Mouse (Mus musculus): ENCODE measurements around the gene Myl6. TPM values are rescaled to one million over a fixed set of nuclear protein-coding genes. Genes with fewer than 3 reads are reported as not detected.

Myl6 gene
- polyA plus RNA-seq, 1 experiment, result 2,234 TPM

- TF ChIP-seq MAX (IDR thresholded peaks at IDR 0.05; ENCODE audit: low read depth), result no peak
- TF ChIP-seq REST (IDR thresholded peaks at IDR 0.05; ENCODE audit: insufficient read depth, insufficient read length), result no peak
- TF ChIP-seq TCF12 (IDR thresholded peaks at IDR 0.05; ENCODE audit: insufficient read depth, poor library complexity, severe bottlenecking), result no peak
- peak in 1 of 3 experiments; percentile 61 for TF ChIP-seq MYOD1 (IDR thresholded peaks at IDR 0.05; ENCODE audit: control insufficient read depth in 1 of 3, insufficient read length in 2 of 3, low read depth in 2 of 3)
- peak; percentile 27 for TF ChIP-seq POLR2AphosphoS2 (IDR thresholded peaks at IDR 0.05; ENCODE audit: insufficient read length, low read depth)
- TF ChIP-seq MYOG (IDR thresholded peaks at IDR 0.05; ENCODE audit: control insufficient read depth in 1 of 3, insufficient read depth in 1 of 3, insufficient read length in 2 of 3, low read depth in 2 of 3), result peak in 2 of 3 experiments; percentile 0 to 38
- TF ChIP-seq E2F4 (IDR thresholded peaks at IDR 0.05; ENCODE audit: insufficient read depth), result no peak
- peak; percentile 8 for TF ChIP-seq POLR2A (IDR thresholded peaks at IDR 0.05; ENCODE audit: insufficient read length, low read depth)
- TF ChIP-seq CEBPB (IDR thresholded peaks at IDR 0.05; ENCODE audit: insufficient read depth, poor library complexity, severe bottlenecking), result no peak
- Histone ChIP-seq H3K79me2 (ENCODE audit: control insufficient read depth, insufficient read depth) (peaks cover 25% of the 10 kb centered on the region), H3K36me3 (ENCODE audit: control insufficient read depth, insufficient read depth) (peaks cover 28% of the 10 kb centered on the region), H3ac (ENCODE audit: control insufficient read depth, insufficient read length) (peak overlapping the region; percentile 47), H3K4me3 (peak overlapping the region; percentile 99), H3K4me2 (ENCODE audit: low read depth) (peak overlapping the region; percentile 95), H3K27me3 (ENCODE audit: control insufficient read depth, insufficient read depth, insufficient read length) (no peaks in the 10 kb centered on the region)
These were observed 31.1 kb upstream of the Myl6 start for GRCm38 (mm10) chr10:128524732-128525662.

DNA sequence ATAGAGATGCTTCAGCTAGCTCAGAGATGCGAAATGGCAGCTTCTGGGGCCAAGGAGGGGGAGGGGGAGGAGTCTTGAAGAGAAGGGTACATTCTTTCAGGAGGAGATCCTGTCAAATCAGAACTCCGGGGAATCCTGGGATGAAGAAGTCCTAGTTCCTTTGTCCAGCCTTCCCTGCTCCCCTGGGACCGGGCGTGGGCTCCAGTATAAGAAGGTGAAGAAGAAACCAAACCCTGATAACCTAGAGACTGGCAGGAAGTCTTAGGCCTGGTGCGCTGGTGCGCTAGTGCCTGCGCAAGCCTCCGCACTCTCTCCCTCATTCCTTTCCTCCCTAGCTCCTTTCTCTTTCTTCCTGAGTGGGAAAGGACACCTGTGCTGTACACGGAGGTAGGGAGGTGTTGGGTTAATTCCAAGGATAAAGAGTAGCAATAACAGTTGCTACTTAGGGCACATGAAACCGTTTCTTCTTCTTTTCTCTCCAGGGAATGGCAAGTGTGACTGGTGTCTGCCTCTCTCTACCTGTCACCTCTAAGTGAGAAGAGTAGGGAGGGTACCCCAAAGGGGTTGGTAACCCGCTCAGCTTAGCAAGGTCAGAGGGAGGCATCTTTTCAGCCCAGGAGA lies 30.3 kb upstream of the Myl6 start:
- H3ac ChIP-seq (ENCODE audit: control insufficient read depth, insufficient read length), result peak overlapping the region; percentile 47
- H3K4me3 ChIP-seq, result peak overlapping the region; percentile 99
- H3K4me2 ChIP-seq (ENCODE audit: low read depth), result peak overlapping the region; percentile 95
- no peaks in the 10 kb centered on the region for H3K27me3 ChIP-seq (ENCODE audit: control insufficient read depth, insufficient read depth, insufficient read length)
- H3K36me3 ChIP-seq (ENCODE audit: control insufficient read depth, insufficient read depth), result peaks cover 35% of the 10 kb centered on the region
- TF ChIP-seq POLR2AphosphoS2 (IDR thresholded peaks at IDR 0.05; ENCODE audit: insufficient read length, low read depth) (no peak), REST (IDR thresholded peaks at IDR 0.05; ENCODE audit: insufficient read depth, insufficient read length) (no peak), MYOG (IDR thresholded peaks at IDR 0.05; ENCODE audit: control insufficient read depth in 1 of 3, insufficient read depth in 1 of 3, insufficient read length in 2 of 3, low read depth in 2 of 3) (no peak), TCF12 (IDR thresholded peaks at IDR 0.05; ENCODE audit: insufficient read depth, poor library complexity, severe bottlenecking) (no peak), TCF3 (IDR thresholded peaks at IDR 0.05; ENCODE audit: insufficient read length, low read depth) (no peak), SRF (IDR thresholded peaks at IDR 0.05; ENCODE audit: control insufficient read depth, insufficient read length, low read depth) (no peak), MYOD1 (IDR thresholded peaks at IDR 0.05; ENCODE audit: control insufficient read depth in 1 of 3, insufficient read length in 2 of 3, low read depth in 2 of 3) (no peak), E2F4 (IDR thresholded peaks at IDR 0.05; ENCODE audit: insufficient read depth) (no peak), POLR2A (IDR thresholded peaks at IDR 0.05; ENCODE audit: insufficient read length, low read depth) (no peak), USF1 (IDR thresholded peaks at IDR 0.05; ENCODE audit: low read depth) (no peak)
- peaks cover 25% of the 10 kb centered on the region for H3K79me2 ChIP-seq (ENCODE audit: control insufficient read depth, insufficient read depth)

- Histone ChIP-seq H3K79me2 (ENCODE audit: control insufficient read depth, insufficient read depth) (peaks cover 25% of the 10 kb centered on the region), H3K36me3 (ENCODE audit: control insufficient read depth, insufficient read depth) (peaks cover 53% of the 10 kb centered on the region), H3K4me3 (no peak overlapping the region), H3K27me3 (ENCODE audit: control insufficient read depth, insufficient read depth, insufficient read length) (no peaks in the 10 kb centered on the region), H3K4me2 (ENCODE audit: low read depth) (no peak overlapping the region), H3ac (ENCODE audit: control insufficient read depth, insufficient read length) (no peak overlapping the region)
- TF ChIP-seq POLR2A (IDR thresholded peaks at IDR 0.05; ENCODE audit: insufficient read length, low read depth) (no peak), SRF (IDR thresholded peaks at IDR 0.05; ENCODE audit: control insufficient read depth, insufficient read length, low read depth) (no peak), MYOD1 (IDR thresholded peaks at IDR 0.05; ENCODE audit: control insufficient read depth in 1 of 3, insufficient read length in 2 of 3, low read depth in 2 of 3) (no peak), TCF3 (IDR thresholded peaks at IDR 0.05; ENCODE audit: insufficient read length, low read depth) (no peak)
These were observed 28.4 kb upstream of the Myl6 start for GRCm38 (mm10) chr10:128522351-128522750.

GRCm38 (mm10) chr10:128520591-128520990 lies 26.6 kb upstream of the Myl6 start:
- Histone ChIP-seq H3K27me3 (ENCODE audit: control insufficient read depth, insufficient read depth, insufficient read length) (no peaks in the 10 kb centered on the region), H3ac (ENCODE audit: control insufficient read depth, insufficient read length) (no peak overlapping the region), H3K4me2 (ENCODE audit: low read depth) (no peak overlapping the region), H3K36me3 (ENCODE audit: control insufficient read depth, insufficient read depth) (peaks cover 65% of the 10 kb centered on the region), H3K79me2 (ENCODE audit: control insufficient read depth, insufficient read depth) (peaks cover 25% of the 10 kb centered on the region), H3K4me3 (no peak overlapping the region)
- TF ChIP-seq MAX (IDR thresholded peaks at IDR 0.05; ENCODE audit: low read depth), result no peak
- TF ChIP-seq MYOD1 (IDR thresholded peaks at IDR 0.05; ENCODE audit: control insufficient read depth in 1 of 3, insufficient read length in 2 of 3, low read depth in 2 of 3), result no peak
- TF ChIP-seq TCF12 (IDR thresholded peaks at IDR 0.05; ENCODE audit: insufficient read depth, poor library complexity, severe bottlenecking), result no peak
- TF ChIP-seq E2F4 (IDR thresholded peaks at IDR 0.05; ENCODE audit: insufficient read depth), result no peak
- TF ChIP-seq POLR2AphosphoS2 (IDR thresholded peaks at IDR 0.05; ENCODE audit: insufficient read length, low read depth), result no peak
- TF ChIP-seq SRF (IDR thresholded peaks at IDR 0.05; ENCODE audit: control insufficient read depth, insufficient read length, low read depth), result no peak
- no peak for TF ChIP-seq USF1 (IDR thresholded peaks at IDR 0.05; ENCODE audit: low read depth)
- no peak for TF ChIP-seq TCF3 (IDR thresholded peaks at IDR 0.05; ENCODE audit: insufficient read length, low read depth)
- TF ChIP-seq MYOG (IDR thresholded peaks at IDR 0.05; ENCODE audit: control insufficient read depth in 1 of 3, insufficient read depth in 1 of 3, insufficient read length in 2 of 3, low read depth in 2 of 3), result no peak
- no peak for TF ChIP-seq POLR2A (IDR thresholded peaks at IDR 0.05; ENCODE audit: insufficient read length, low read depth)
- no peak for TF ChIP-seq CEBPB (IDR thresholded peaks at IDR 0.05; ENCODE audit: insufficient read depth, poor library complexity, severe bottlenecking)
- TF ChIP-seq REST (IDR thresholded peaks at IDR 0.05; ENCODE audit: insufficient read depth, insufficient read length), result no peak
